Mouse (Mus musculus) MEL (cell line): ENCODE results near the gene Dlg5. TPM values are rescaled to one million over a fixed set of nuclear protein-coding genes. Genes with fewer than 3 reads are reported as not detected.

Source experiments
- DNase-seq: peaks from one replicate; pipeline ENCODE4 v3.0.0; 2011; ENCODE audit warnings: low read depth, low spot score
- H3K27ac ChIP-seq: 2 replicates; pipeline ENCODE4 v1.5.1; 2012; ENCODE audit warnings: low read depth, mild to moderate bottlenecking, control low read depth, low read length, moderate library complexity; ENCODE audit not compliant: control insufficient read depth
- H3K27me3 ChIP-seq, 2 experiments: fragments of 150-350 bp in 1 of 2; sonication (generic) in 1 of 2; 2 replicates each; pipeline ENCODE4 v1.6.1; 2012; ENCODE audit warnings: low read length in 2 of 2, mild to moderate bottlenecking in 2 of 2, improper control_type of control experiment in 1 of 2, moderate library complexity in 1 of 2; ENCODE audit not compliant: insufficient read depth in 2 of 2, control insufficient read depth in 1 of 2
- H3K36me3 ChIP-seq, 2 experiments: 2 replicates each; pipeline ENCODE4 v1.6.1; 2012 to 2014; ENCODE audit warnings: low read length in 2 of 2, improper control_type of control experiment in 1 of 2, inconsistent platforms in 1 of 2, mild to moderate bottlenecking in 1 of 2; ENCODE audit not compliant: insufficient read depth in 2 of 2, control insufficient read depth in 1 of 2
- H3K4me1 ChIP-seq, 2 experiments: fragments of 150-350 bp in 1 of 2; sonication (generic) in 1 of 2; 2 replicates each; pipeline ENCODE4 v1.6.1; 2012; ENCODE audit warnings: low read length in 2 of 2, improper control_type of control experiment in 1 of 2, mild to moderate bottlenecking in 1 of 2; ENCODE audit not compliant: insufficient read depth in 2 of 2, control insufficient read depth in 1 of 2
- H3K4me3 ChIP-seq, 2 experiments: fragments of 150-350 bp in 1 of 2; sonication (generic) in 1 of 2; 2 replicates each; pipeline ENCODE4 v1.5.1; 2012; ENCODE audit warnings: low read depth in 2 of 2, low read length in 2 of 2, mild to moderate bottlenecking in 2 of 2, moderate library complexity in 2 of 2, control low read depth in 1 of 2, improper control_type of control experiment in 1 of 2; ENCODE audit not compliant: control insufficient read depth in 1 of 2, insufficient read depth in 1 of 2
- H3K79me2 ChIP-seq: 2 replicates; pipeline ENCODE4 v1.6.1; 2012; ENCODE audit warnings: mild to moderate bottlenecking, low read length, moderate library complexity; ENCODE audit not compliant: control insufficient read depth, poor library complexity, insufficient read depth
- H3K9ac ChIP-seq: 2 replicates; pipeline ENCODE4 v1.6.1; 2012; ENCODE audit warnings: low read depth, mild to moderate bottlenecking, control low read depth, low read length, moderate library complexity; ENCODE audit not compliant: control insufficient read depth, poor library complexity, severe bottlenecking
- H3K9me3 ChIP-seq: fragments of 150-350 bp; sonication (generic); replicated peaks from 2 replicates; pipeline ENCODE4 v1.6.1; 2012; ENCODE audit warnings: mild to moderate bottlenecking, low read length, improper control_type of control experiment, moderate library complexity; ENCODE audit not compliant: insufficient read depth
- BHLHE40 ChIP-seq: IDR thresholded peaks from 2 replicates; pipeline ENCODE4 v1.6.1; 2012; ENCODE audit warnings: low read depth, mild to moderate bottlenecking, inconsistent platforms, low read length, improper control_type of control experiment, borderline replicate concordance
- CHD1 ChIP-seq: IDR thresholded peaks from 2 replicates; pipeline ENCODE4 v1.6.1; 2012; ENCODE audit warnings: low read depth, mild to moderate bottlenecking, inconsistent platforms, low read length, improper control_type of control experiment
- CHD2 ChIP-seq: IDR thresholded peaks from 2 replicates; pipeline ENCODE4 v1.6.1; 2011; ENCODE audit warnings: low read length, improper control_type of control experiment
- CTCF ChIP-seq, 3 experiments: IDR thresholded peaks in 2 of 3; conservative IDR thresholded peaks in 1 of 3; 2 replicates each; pipeline ENCODE4 v1.5.1; 2011 to 2012; ENCODE audit warnings: low read length in 3 of 3, low read depth in 2 of 3, mild to moderate bottlenecking in 2 of 3, improper control_type of control experiment in 1 of 3, inconsistent platforms in 1 of 3, mixed read lengths in 1 of 3, moderate library complexity in 1 of 3; ENCODE audit not compliant: control insufficient read depth in 1 of 3, insufficient read depth in 1 of 3, poor library complexity in 1 of 3, severe bottlenecking in 1 of 3
- ELF1 ChIP-seq: IDR thresholded peaks from 2 replicates; pipeline ENCODE4 v1.6.1; 2014; ENCODE audit warnings: low read depth, mild to moderate bottlenecking, inconsistent platforms, low read length, improper control_type of control experiment, moderate library complexity
- MAX ChIP-seq: IDR thresholded peaks from 2 replicates; pipeline ENCODE4 v1.6.1; 2011; ENCODE audit warnings: low read length, improper control_type of control experiment
- MEF2A ChIP-seq: IDR thresholded peaks from 2 replicates; pipeline ENCODE4 v1.6.1; 2014; ENCODE audit warnings: low read depth, mild to moderate bottlenecking, inconsistent platforms, low read length, improper control_type of control experiment; ENCODE audit not compliant: poor library complexity, insufficient replicate concordance, severe bottlenecking; ENCODE audit errors: extremely low read depth
- NRF1 ChIP-seq: IDR thresholded peaks from 2 replicates; pipeline ENCODE4 v1.6.1; 2014; ENCODE audit warnings: low read depth, mild to moderate bottlenecking, inconsistent platforms, low read length, improper control_type of control experiment, moderate library complexity; ENCODE audit not compliant: poor library complexity, insufficient read depth, severe bottlenecking
- POLR2AphosphoS5 ChIP-seq: IDR thresholded peaks from 2 replicates; pipeline ENCODE4 v1.6.1; 2012; ENCODE audit warnings: low read depth, borderline replicate concordance, mild to moderate bottlenecking, inconsistent platforms, low read length, moderate library complexity, mixed read lengths
- SMC3 ChIP-seq: IDR thresholded peaks from 2 replicates; pipeline ENCODE4 v1.6.1; 2011; ENCODE audit warnings: low read depth, low read length, improper control_type of control experiment
- TCF12 ChIP-seq: IDR thresholded peaks from 2 replicates; pipeline ENCODE4 v1.6.1; 2014; ENCODE audit warnings: low read depth, mild to moderate bottlenecking, inconsistent platforms, low read length, improper control_type of control experiment, moderate library complexity
- UBTF ChIP-seq: IDR thresholded peaks from 2 replicates; pipeline ENCODE4 v1.6.1; 2012; ENCODE audit warnings: low read depth, mild to moderate bottlenecking, inconsistent platforms, low read length, improper control_type of control experiment, moderate library complexity, borderline replicate concordance; ENCODE audit not compliant: insufficient read depth
- USF1 ChIP-seq: IDR thresholded peaks from 2 replicates; pipeline ENCODE4 v1.6.1; 2014; ENCODE audit warnings: low read depth, mild to moderate bottlenecking, inconsistent platforms, low read length, improper control_type of control experiment, moderate library complexity
- ZC3H11A ChIP-seq: IDR thresholded peaks from 2 replicates; pipeline ENCODE4 v1.6.1; 2012; ENCODE audit warnings: low read depth, mild to moderate bottlenecking, inconsistent platforms, low read length, improper control_type of control experiment
- ZKSCAN1 ChIP-seq: IDR thresholded peaks from 2 replicates; pipeline ENCODE4 v1.6.1; 2012; ENCODE audit warnings: low read depth, mild to moderate bottlenecking, inconsistent platforms, low read length, improper control_type of control experiment, moderate library complexity
- ZNF384 ChIP-seq: IDR thresholded peaks from 2 replicates; pipeline ENCODE4 v1.6.1; 2012; ENCODE audit warnings: low read depth, mild to moderate bottlenecking, inconsistent platforms, low read length, improper control_type of control experiment
- polyA plus RNA-seq, 2 experiments: library from polyadenylated mRNA; stranded (reverse) in 1 of 2; unstranded in 1 of 2; fragments of >175 nt in 1 of 2; fragments of >200 nt in 1 of 2; gene quantifications; 2 replicates each; pipeline versions ENCODE4 v1.2.1 to v1.2.4; 2012; ENCODE audit warnings: low replicate concordance in 2 of 2, low read depth in 1 of 2; ENCODE audit not compliant: insufficient read length in 2 of 2, insufficient read depth in 1 of 2, missing spikeins in 1 of 2
- total RNA-seq: library from RNA; depleted of rRNA; stranded (reverse); fragments of 300-350 nt; gene quantifications from 2 replicates; pipeline ENCODE4 v1.2.3, GENCODE M21; 2012

Dlg5 gene
- total and polyA plus RNA-seq, 3 experiments, result not detected

DNA sequence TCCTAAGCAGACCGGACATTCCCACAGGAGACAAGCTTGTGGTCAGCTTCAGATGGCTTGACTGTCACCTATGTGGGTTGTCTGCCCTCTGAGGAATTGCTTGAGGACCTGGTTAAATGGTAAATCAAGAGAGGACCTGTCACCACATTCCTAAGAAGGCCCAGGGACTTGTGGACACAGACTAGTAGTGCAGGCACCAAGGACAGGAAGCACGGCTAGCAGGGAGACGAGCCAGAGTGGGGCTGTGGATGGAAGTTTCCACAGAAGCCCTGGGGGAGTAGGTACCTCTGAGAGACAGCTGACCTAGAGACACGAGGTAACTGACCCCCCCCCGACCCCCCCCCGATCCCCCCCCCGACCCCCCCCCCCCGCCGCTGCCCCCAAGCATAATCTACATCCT is 39.4 kb downstream of the Dlg5 start:
- DNase-seq, result no peak
- no peaks in the 10 kb centered on the region for H3K27me3 ChIP-seq
- H3K36me3 ChIP-seq, result no peaks in the 10 kb centered on the region
- H3K9ac ChIP-seq, result no peak overlapping the region
- no peak for TF ChIP-seq SMC3
- no peak for TF ChIP-seq ZC3H11A
- TF ChIP-seq BHLHE40, result no peak
- TF ChIP-seq POLR2AphosphoS5, result no peak
- TF ChIP-seq ZKSCAN1, result no peak
- TF ChIP-seq USF1, result no peak
- H3K4me3 ChIP-seq, result no peak overlapping the region
- no peak overlapping the region for H3K27ac ChIP-seq
- no peaks in the 10 kb centered on the region for H3K79me2 ChIP-seq
- H3K9me3 ChIP-seq, result no peaks in the 10 kb centered on the region
- H3K4me1 ChIP-seq, result no peaks in the 10 kb centered on the region

- Histone ChIP-seq H3K9me3 (no peaks in the 10 kb centered on the region), H3K4me3 (no peak overlapping the region), H3K9ac (no peak overlapping the region), H3K27me3 (no peaks in the 10 kb centered on the region; a peak in 1 of 4 replicates), H3K27ac (no peak overlapping the region), H3K36me3 (no peaks in the 10 kb centered on the region), H3K79me2 (no peaks in the 10 kb centered on the region), H3K4me1 (no peaks in the 10 kb centered on the region)
- DNase-seq, result no peak
- TF ChIP-seq ZKSCAN1, result no peak
- no peak for TF ChIP-seq SMC3
- no peak for TF ChIP-seq MAX
- no peak for TF ChIP-seq CHD1
- no peak for TF ChIP-seq ZNF384
- no peak for TF ChIP-seq CHD2
- no peak for TF ChIP-seq MEF2A
- TF ChIP-seq ELF1, result no peak
- TF ChIP-seq TCF12, result no peak
- TF ChIP-seq, all 39 proteins: peak for 0
These were observed 40.3 kb downstream of the Dlg5 start for GRCm38 (mm10) chr14:24205281-24205871.

DNA sequence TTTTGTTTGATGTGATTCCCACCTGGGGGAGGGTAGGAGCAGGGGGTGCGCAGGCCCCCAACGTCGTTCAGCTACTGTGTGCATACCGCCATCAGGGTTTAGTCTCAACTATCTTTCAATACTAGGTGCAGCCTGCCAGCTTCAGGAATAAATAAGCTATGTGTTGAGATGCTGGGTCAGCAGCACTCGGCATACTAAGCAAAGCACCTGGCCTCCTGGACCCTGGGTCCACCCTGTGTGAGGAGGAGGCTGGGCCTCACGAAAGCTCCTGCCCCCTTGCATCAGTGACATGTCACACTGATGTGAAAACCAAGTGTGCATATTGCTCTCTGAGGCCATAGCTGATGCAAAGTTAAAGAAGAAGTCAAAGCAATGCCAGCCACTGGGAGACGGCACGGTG is 42.5 kb downstream of the Dlg5 start:
- H3K9me3 ChIP-seq, result no peaks in the 10 kb centered on the region
- TF ChIP-seq TCF12, result no peak
- TF ChIP-seq UBTF, result no peak
- TF ChIP-seq NRF1, result no peak
- TF ChIP-seq CTCF (IDR thresholded peaks at IDR 0.05 in 2 of 3, conservative IDR thresholded peaks at IDR 0.05 in 1 of 3; ENCODE audit: control insufficient read depth in 1 of 3, insufficient read depth in 1 of 3, low read depth in 2 of 3, low read length in 3 of 3, poor library complexity in 1 of 3, severe bottlenecking in 1 of 3), result no peak
- no peak overlapping the region for H3K4me3 ChIP-seq

More for the DNA sequence above, 42.5 kb downstream of the Dlg5 start:
- Histone ChIP-seq H3K27me3 (no peaks in the 10 kb centered on the region; a peak in 1 of 4 replicates), H3K4me1 (no peaks in the 10 kb centered on the region), H3K36me3 (no peaks in the 10 kb centered on the region), H3K79me2 (no peaks in the 10 kb centered on the region), H3K9ac (no peak overlapping the region), H3K27ac (no peak overlapping the region)
- DNase-seq, result no peak
